Mouse (Mus musculus) frontal cortex, adult 2 months (tissue): ENCODE measurements at regions not wholly inside any gene's neighbourhood (a gene's known extent, or its start where the extent isn't known, plus 50 kb on each side); places are given as distances from the start of the nearest gene placed in this dataset.
"Not testable (repeated sequence)": the region's sequence is repeated elsewhere in the genome, so short reads cannot be mapped to it uniquely, and the experiment has no call there.

Source experiments
- DNase-seq, 2 experiments: peaks; one replicate each; pipeline ENCODE4 v3.0.0; 2022; ENCODE audit warnings: low spot score in 1 of 2; ENCODE audit errors: extremely low spot score in 1 of 2

GRCm38 (mm10) chr3:110880472-110880871 lies 629.7 kb upstream of the Prmt6 start:
- not testable (repeated sequence) for DNase-seq

GRCm38 (mm10) chr3:110865989-110866388 lies 615.2 kb upstream of the Prmt6 start:
- peak in 1 of 2 experiments; percentile 9 for DNase-seq

GRCm38 (mm10) chr3:110847222-110847621 lies 596.4 kb upstream of the Prmt6 start:
- DNase-seq = no peak

GRCm38 (mm10) chr3:110820709-110821401 lies 570.1 kb upstream of the Prmt6 start:
- no peak for DNase-seq

GRCm38 (mm10) chr3:110789009-110789586 lies 538.3 kb upstream of the Prmt6 start:
- DNase-seq = no peak

- DNase-seq = no peak
These were observed 504.5 kb upstream of the Prmt6 start for GRCm38 (mm10) chr3:110755266-110755665.

GRCm38 (mm10) chr3:110746273-110746672 lies 495.5 kb upstream of the Prmt6 start:
- no peak for DNase-seq

GRCm38 (mm10) chr3:110700122-110700521 lies 449.3 kb upstream of the Prmt6 start:
- DNase-seq = no peak

GRCm38 (mm10) chr3:110667525-110668005 lies 416.8 kb upstream of the Prmt6 start:
- DNase-seq = no peak

GRCm38 (mm10) chr3:110666992-110667391 lies 416.2 kb upstream of the Prmt6 start:
- no peak for DNase-seq

GRCm38 (mm10) chr3:110657495-110658105 lies 406.8 kb upstream of the Prmt6 start:
- DNase-seq = no peak

- DNase-seq = no peak
These were observed 375.5 kb upstream of the Prmt6 start for GRCm38 (mm10) chr3:110626326-110626725.

- DNase-seq = no peak
These were observed 348.5 kb upstream of the Prmt6 start for GRCm38 (mm10) chr3:110599175-110599853.

- no peak for DNase-seq
These were observed 332.0 kb upstream of the Prmt6 start for GRCm38 (mm10) chr3:110582766-110583165.

GRCm38 (mm10) chr3:110579261-110579660 lies 328.5 kb upstream of the Prmt6 start:
- DNase-seq = no peak

GRCm38 (mm10) chr3:110567187-110567586 lies 316.4 kb upstream of the Prmt6 start:
- no peak for DNase-seq

- peak; percentile 2 to 4 for DNase-seq
These were observed 296.5 kb upstream of the Prmt6 start for GRCm38 (mm10) chr3:110547326-110547725.

- no peak for DNase-seq
These were observed 287.5 kb upstream of the Prmt6 start for GRCm38 (mm10) chr3:110538275-110538674.
